Mouse (Mus musculus) urinary bladder, adult 2 months (tissue): ENCODE data around the gene Pacrg. TPM values are rescaled to one million over a fixed set of nuclear protein-coding genes. Genes with fewer than 3 reads are reported as not detected.

Experiments
- DNase-seq: peaks from one replicate; pipeline ENCODE4 v3.0.0; 2022; ENCODE audit warnings: low spot score
- polyA plus RNA-seq: library from polyadenylated mRNA; depleted of rRNA; stranded (reverse); fragments of >200 nt; gene quantifications from 2 replicates; pipeline ENCODE4 v1.2.3, GENCODE M21; 2012

The Pacrg gene
- polyA plus RNA-seq, 1 experiment, result 2.3 TPM

GRCm38 (mm10) chr17:10408681-10409081, 431.4 kb downstream of the Pacrg start:
- DNase-seq, result no peak

- DNase-seq, result no peak
Measured at GRCm38 (mm10) chr17:10407031-10407722, 432.9 kb downstream of the Pacrg start.

- no peak for DNase-seq
Measured at GRCm38 (mm10) chr17:10406311-10406710, 433.8 kb downstream of the Pacrg start.

- no peak for DNase-seq
Measured at GRCm38 (mm10) chr17:10405906-10406305, 434.2 kb downstream of the Pacrg start.

- DNase-seq, result no peak
Measured at GRCm38 (mm10) chr17:10403186-10403585, 436.9 kb downstream of the Pacrg start.

GRCm38 (mm10) chr17:10402064-10402640, 438.0 kb downstream of the Pacrg start:
- DNase-seq, result no peak

- no peak for DNase-seq
Measured at GRCm38 (mm10) chr17:10401529-10401928, 438.6 kb downstream of the Pacrg start.

- DNase-seq, result no peak
Measured at GRCm38 (mm10) chr17:10399706-10400105, 440.4 kb downstream of the Pacrg start.

- no peak for DNase-seq
Measured at GRCm38 (mm10) chr17:10398871-10399270, 441.2 kb downstream of the Pacrg start.

- no peak for DNase-seq
Measured at GRCm38 (mm10) chr17:10397924-10398627, 442.0 kb downstream of the Pacrg start.

GRCm38 (mm10) chr17:10397336-10397735, 442.8 kb downstream of the Pacrg start:
- DNase-seq, result no peak

GRCm38 (mm10) chr17:10396863-10397262, 443.2 kb downstream of the Pacrg start:
- no peak for DNase-seq

- no peak for DNase-seq
Measured at GRCm38 (mm10) chr17:10394855-10395254, 445.3 kb downstream of the Pacrg start.

GRCm38 (mm10) chr17:10393766-10394165, 446.3 kb downstream of the Pacrg start:
- no peak for DNase-seq

GRCm38 (mm10) chr17:10392342-10393034, 447.6 kb downstream of the Pacrg start:
- no peak for DNase-seq

GRCm38 (mm10) chr17:10390232-10391172, 449.6 kb downstream of the Pacrg start:
- DNase-seq, result no peak

GRCm38 (mm10) chr17:10389740-10390139, 450.4 kb downstream of the Pacrg start:
- DNase-seq, result no peak

GRCm38 (mm10) chr17:10386548-10386947, 453.6 kb downstream of the Pacrg start:
- DNase-seq, result no peak

- no peak for DNase-seq
Measured at GRCm38 (mm10) chr17:10383406-10383805, 456.7 kb downstream of the Pacrg start.

GRCm38 (mm10) chr17:10378467-10379175, 461.5 kb downstream of the Pacrg start:
- DNase-seq, result no peak

GRCm38 (mm10) chr17:10377606-10378005, 462.5 kb downstream of the Pacrg start:
- no peak for DNase-seq
